Mouse (Mus musculus): ENCODE data around the gene Pcdh19.

DNA sequence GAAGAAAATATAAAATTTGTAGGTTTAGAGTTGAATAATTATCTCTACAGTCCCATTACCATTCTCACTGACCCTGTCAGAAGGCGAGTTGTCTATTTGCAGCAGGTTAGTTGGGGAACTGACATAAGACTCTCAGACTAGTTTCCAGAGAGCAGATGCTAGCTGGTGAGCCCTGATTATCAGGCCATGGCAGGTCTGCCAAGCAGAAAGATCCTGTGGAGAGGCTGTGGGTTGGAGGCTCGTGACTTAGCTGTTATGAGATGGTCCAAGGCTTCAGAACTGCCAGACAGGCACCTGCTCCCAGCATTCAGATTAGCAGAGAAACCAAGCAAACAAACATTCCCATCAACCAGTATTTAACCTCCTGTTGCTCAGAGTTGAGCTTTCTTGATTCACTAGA lies 21.8 kb upstream of the Pcdh19 start:
- no peak for TF ChIP-seq CTCF (conservative IDR thresholded peaks at IDR 0.05; ENCODE audit: insufficient read depth, insufficient read length, low read depth, low read length)
- TF ChIP-seq POLR2A (IDR thresholded peaks at IDR 0.05; ENCODE audit: low read depth, low read length), result no peak
